Mouse (Mus musculus): Measurements from ENCODE around the gene Tulp1. TPM values are rescaled to one million over a fixed set of nuclear protein-coding genes. Genes with fewer than 3 reads are reported as not detected.

Gene Tulp1
- polyA plus RNA-seq, 1 experiment, result 0.51 TPM

DNA sequence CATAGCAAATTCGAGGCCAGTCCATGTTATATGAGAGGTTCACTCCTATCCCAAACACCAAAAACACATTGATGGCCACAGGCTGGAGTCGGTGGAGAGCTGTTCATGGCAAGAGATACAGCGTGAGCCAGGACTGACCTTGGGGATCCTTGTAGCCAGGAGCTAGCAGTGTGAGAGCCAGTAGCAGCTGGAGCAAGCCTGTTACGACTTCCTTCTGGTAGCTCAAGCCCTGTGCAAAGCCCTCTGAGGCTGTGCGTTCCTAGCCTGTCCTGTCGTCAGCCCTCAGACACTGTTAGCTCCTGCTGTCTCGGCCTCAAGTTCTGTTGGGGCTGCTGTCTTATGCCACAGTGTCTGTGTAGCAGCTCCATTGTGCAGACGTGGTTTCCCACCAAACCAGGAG, 41.2 kb downstream of the Tulp1 start:
- peaks cover 7% of the 10 kb centered on the region for H3K4me1 ChIP-seq (ENCODE audit: control insufficient read depth, insufficient read depth, low read length)
- H3K4me3 ChIP-seq (ENCODE audit: insufficient read depth, low read length), result no peak overlapping the region
- no peak overlapping the region for H3K27ac ChIP-seq (ENCODE audit: insufficient read depth, low read length)
- TF ChIP-seq CTCF (IDR thresholded peaks at IDR 0.05; ENCODE audit: borderline replicate concordance, insufficient read depth, low read length) (no peak), POLR2A (IDR thresholded peaks at IDR 0.05; ENCODE audit: low read depth, low read length) (no peak)

DNA sequence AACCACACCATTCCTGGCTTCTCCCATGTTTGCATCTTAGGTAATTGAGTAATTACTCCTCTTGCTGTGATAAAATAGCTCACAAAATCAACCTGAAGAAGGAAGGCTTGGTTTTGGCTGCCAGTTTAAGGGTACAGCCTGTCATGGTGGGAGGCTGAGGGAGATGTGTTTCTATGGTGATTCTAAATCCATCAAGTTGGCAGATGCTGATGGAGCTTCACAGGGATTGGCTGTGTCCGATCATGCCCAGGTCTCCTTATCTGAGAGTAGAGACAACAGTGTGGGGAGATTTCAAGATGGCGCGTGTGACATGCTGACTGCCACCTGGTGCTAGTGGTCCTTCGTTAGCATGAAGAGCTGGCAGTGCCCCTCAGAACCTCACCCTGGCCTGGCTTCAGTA, 43.3 kb downstream of the Tulp1 start:
- Histone ChIP-seq H3K4me3 (ENCODE audit: insufficient read depth, low read length) (no peak overlapping the region), H3K4me1 (ENCODE audit: control insufficient read depth, insufficient read depth, low read length) (no peaks in the 10 kb centered on the region), H3K27ac (ENCODE audit: insufficient read depth, low read length) (no peak overlapping the region)
- no peak for TF ChIP-seq CTCF (IDR thresholded peaks at IDR 0.05; ENCODE audit: borderline replicate concordance, insufficient read depth, low read length)
- TF ChIP-seq POLR2A (IDR thresholded peaks at IDR 0.05; ENCODE audit: low read depth, low read length), result no peak

DNA sequence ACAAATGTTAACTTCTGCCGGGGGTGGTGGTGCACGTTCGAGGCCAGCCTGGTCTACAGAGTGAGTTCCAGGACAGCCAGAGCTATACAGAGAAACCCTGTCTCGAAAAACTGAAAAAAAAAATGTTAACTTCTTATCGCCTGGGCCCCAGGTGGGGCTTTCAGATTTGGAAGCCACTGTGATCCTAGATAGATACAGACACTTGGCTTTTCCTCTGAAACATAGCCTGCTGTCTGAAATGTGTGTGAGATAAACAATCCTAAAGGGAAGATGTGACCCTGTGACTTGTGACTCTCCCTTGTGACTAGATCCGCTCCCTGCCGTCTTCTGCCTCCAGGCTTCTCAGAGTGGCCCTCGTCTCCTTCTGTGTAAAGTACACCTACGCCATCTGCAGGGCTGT, 47.3 kb downstream of the Tulp1 start:
- 0 out of 2 replicates have a peak, but pooled peaks cover 4% of the 10 kb centered on the region for H3K4me1 ChIP-seq (ENCODE audit: control insufficient read depth, insufficient read depth, low read length)
- no peak overlapping the region for H3K27ac ChIP-seq (ENCODE audit: insufficient read depth, low read length)
- TF ChIP-seq CTCF (IDR thresholded peaks at IDR 0.05; ENCODE audit: borderline replicate concordance, insufficient read depth, low read length) (no peak), POLR2A (IDR thresholded peaks at IDR 0.05; ENCODE audit: low read depth, low read length) (no peak)
- H3K4me3 ChIP-seq (ENCODE audit: insufficient read depth, low read length), result no peak overlapping the region

- no peak overlapping the region for H3K27ac ChIP-seq (ENCODE audit: insufficient read depth, low read length)
- H3K4me3 ChIP-seq (ENCODE audit: insufficient read depth, low read length), result no peak overlapping the region
- 0 out of 2 replicates have a peak, but pooled peaks cover 4% of the 10 kb centered on the region for H3K4me1 ChIP-seq (ENCODE audit: control insufficient read depth, insufficient read depth, low read length)
- no peak for TF ChIP-seq CTCF (IDR thresholded peaks at IDR 0.05; ENCODE audit: borderline replicate concordance, insufficient read depth, low read length)
- TF ChIP-seq POLR2A (IDR thresholded peaks at IDR 0.05; ENCODE audit: low read depth, low read length), result no peak
These were observed 47.9 kb downstream of the Tulp1 start for GRCm38 (mm10) chr17:28317091-28317490.

DNA sequence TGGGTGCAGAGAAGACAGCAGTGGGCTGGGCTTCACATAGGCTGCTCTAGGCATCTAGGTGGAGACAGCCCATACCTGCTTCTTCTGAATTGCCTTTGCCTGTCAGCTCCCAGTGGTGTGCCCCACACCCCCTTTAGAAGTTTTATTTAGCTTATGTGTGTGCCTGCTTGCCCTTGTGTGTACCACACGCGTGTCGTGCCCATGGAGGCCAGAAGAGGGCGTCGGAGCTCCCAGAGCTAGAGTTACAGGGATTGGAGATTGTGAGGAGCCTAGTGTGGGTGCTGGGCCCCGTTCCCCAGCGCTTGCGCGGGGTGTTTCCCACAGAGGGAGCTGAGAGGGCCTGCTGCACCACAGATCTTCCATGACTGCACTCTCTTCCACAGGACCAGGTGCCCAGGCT, 48.5 kb downstream of the Tulp1 start:
- TF ChIP-seq CTCF (IDR thresholded peaks at IDR 0.05; ENCODE audit: borderline replicate concordance, insufficient read depth, low read length), result no peak; the same call in 1 of the 2 replicates
- TF ChIP-seq POLR2A (IDR thresholded peaks at IDR 0.05; ENCODE audit: low read depth, low read length), result no peak
- Histone ChIP-seq H3K4me3 (ENCODE audit: insufficient read depth, low read length) (no peak overlapping the region), H3K27ac (ENCODE audit: insufficient read depth, low read length) (no peak overlapping the region), H3K4me1 (ENCODE audit: control insufficient read depth, insufficient read depth, low read length) (0 out of 2 replicates have a peak, but pooled peaks cover 4% of the 10 kb centered on the region)

DNA sequence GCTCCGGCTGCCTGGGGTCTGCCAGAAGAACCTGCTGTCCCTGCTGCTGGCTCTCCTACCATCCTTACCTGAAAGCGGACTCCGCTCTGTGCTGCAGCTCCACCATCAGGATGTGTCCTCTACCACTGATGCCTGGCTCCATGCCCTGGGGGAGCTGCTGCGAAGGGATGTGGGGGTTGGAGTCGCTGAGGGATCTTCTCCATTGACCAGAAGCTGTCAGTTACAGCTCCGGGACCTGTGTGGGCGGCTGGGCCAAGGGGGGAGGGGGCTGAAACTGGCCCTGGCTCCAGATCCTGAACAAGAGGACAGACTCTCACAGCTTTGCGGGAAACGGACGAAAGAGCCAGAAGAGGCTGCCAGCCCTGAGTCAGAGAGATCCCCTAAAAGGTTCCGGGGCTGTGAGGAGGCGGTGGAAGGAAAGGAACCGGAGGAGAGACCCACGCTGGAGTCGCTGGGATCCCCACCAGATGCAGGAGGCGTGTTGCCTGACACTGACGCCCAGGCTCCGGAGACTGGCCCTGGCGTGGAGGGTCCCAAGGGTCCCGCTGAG, 49.3 kb downstream of the Tulp1 start:
- 0 out of 2 replicates have a peak, but pooled peaks cover 4% of the 10 kb centered on the region for H3K4me1 ChIP-seq (ENCODE audit: control insufficient read depth, insufficient read depth, low read length)
- no peak overlapping the region for H3K27ac ChIP-seq (ENCODE audit: insufficient read depth, low read length)
- no peak overlapping the region for H3K4me3 ChIP-seq (ENCODE audit: insufficient read depth, low read length)
- TF ChIP-seq CTCF (IDR thresholded peaks at IDR 0.05; ENCODE audit: borderline replicate concordance, insufficient read depth, low read length) (no peak), POLR2A (IDR thresholded peaks at IDR 0.05; ENCODE audit: low read depth, low read length) (no peak)

- 0 out of 2 replicates have a peak, but pooled peaks cover 4% of the 10 kb centered on the region for H3K4me1 ChIP-seq (ENCODE audit: control insufficient read depth, insufficient read depth, low read length)
- H3K4me3 ChIP-seq (ENCODE audit: insufficient read depth, low read length), result peak overlapping the region; percentile 68
- H3K27ac ChIP-seq (ENCODE audit: insufficient read depth, low read length), result no peak overlapping the region
- no peak for TF ChIP-seq CTCF (IDR thresholded peaks at IDR 0.05; ENCODE audit: borderline replicate concordance, insufficient read depth, low read length)
- no peak for TF ChIP-seq POLR2A (IDR thresholded peaks at IDR 0.05; ENCODE audit: low read depth, low read length)
These were observed 51.2 kb downstream of the Tulp1 start for GRCm38 (mm10) chr17:28313880-28314225.

DNA sequence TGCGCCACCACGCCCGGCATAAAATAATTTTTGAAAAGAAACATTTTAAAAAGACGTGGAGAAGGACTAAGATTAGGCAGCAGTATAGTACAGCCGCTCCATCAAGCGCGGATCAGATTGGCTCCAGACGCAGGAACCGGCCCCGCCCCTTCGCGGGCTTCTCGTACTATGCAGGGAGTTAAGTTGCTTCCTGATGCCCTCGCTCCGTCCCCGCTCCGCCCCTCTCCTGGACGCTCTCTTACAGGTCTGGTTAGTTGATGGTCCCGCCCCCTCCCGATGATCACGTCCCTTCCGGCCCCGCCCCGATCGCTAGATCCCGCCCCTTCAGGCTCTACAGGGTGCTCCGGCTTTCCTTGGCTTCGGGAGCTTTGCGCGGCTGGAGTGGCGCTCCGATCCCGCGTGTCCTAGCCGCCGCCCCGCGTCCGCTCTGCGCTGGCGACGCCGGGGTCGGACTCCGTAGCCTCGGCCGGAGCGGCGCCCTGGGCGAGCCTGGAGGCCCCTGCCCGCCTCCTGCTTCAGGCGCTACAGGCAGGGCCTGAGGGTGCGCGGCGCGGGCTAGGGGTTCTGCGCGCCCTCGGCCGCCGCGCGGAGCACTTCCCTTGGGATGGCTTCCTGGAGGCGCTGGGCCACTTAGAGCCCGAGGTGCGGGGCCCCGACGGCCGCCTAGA, 51.7 kb downstream of the Tulp1 start, which contains the start of gene Fance:
Gene Fance, plus strand, starts transcription at position 308 of the 668 bp plus-strand sequence.
- Histone ChIP-seq H3K4me3 (ENCODE audit: insufficient read depth, low read length) (peak within 1 kb of the TSS; percentile 68), H3K4me1 (ENCODE audit: control insufficient read depth, insufficient read depth, low read length) (0 out of 2 replicates have a peak, but pooled peaks cover 4% of the 10 kb centered on the region), H3K27ac (ENCODE audit: insufficient read depth, low read length) (peak within 1 kb of the TSS; percentile 65)
- no peak for TF ChIP-seq CTCF (IDR thresholded peaks at IDR 0.05; ENCODE audit: borderline replicate concordance, insufficient read depth, low read length)
- TF ChIP-seq POLR2A (IDR thresholded peaks at IDR 0.05; ENCODE audit: low read depth, low read length), result peak; percentile 94

DNA sequence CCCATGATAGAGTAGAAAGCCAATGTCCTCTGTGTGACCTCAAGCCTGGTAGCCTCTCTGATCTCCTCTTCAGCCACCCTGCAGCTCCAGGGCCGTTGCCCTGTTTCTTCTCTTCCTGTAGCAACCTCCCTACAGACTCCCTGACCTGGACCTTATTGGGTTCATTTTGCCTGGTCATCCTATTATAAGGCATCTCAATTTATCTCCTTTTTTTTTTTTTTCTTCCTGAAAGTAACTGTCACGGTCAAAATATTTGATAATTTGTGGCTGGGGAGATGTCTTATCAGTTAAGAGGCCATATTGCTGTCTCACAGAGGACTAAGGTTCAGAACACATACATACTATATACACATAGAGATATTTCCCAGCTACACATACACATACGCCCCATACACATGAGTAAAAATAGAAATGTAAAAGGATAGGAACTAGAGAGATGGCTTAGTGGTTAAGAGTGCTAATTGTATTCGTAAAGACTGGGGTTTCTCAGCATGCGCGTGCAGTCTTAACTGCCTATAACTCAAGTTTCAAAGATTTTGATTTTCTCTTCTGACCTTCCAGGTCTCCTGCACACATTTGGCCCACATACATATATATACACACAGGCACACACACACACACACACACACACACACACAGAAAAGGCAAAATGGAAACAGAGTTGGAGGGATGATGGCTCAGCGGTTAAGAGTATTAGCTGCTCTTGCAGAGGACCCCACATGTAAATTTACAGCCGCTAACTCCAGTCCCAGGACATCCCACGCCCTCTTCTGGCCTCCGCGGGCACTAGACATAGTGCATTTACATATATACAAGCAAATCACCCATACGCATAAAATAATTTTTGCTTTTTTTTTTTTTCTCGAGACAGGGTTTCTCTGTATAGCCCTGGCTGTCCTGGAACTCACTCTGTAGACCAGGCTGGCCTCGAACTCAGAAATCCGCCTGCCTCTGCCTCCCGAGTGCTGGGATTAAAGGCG, 52.5 kb downstream of the Tulp1 start:
- Histone ChIP-seq H3K4me3 (ENCODE audit: insufficient read depth, low read length) (peak overlapping the region; percentile 32), H3K27ac (ENCODE audit: insufficient read depth, low read length) (peak overlapping the region; percentile 65), H3K4me1 (ENCODE audit: control insufficient read depth, insufficient read depth, low read length) (0 out of 2 replicates have a peak, but pooled peaks cover 4% of the 10 kb centered on the region)
- TF ChIP-seq CTCF (IDR thresholded peaks at IDR 0.05; ENCODE audit: borderline replicate concordance, insufficient read depth, low read length), result peak; percentile 19; the same call in 1 of the 2 replicates
- no peak for TF ChIP-seq POLR2A (IDR thresholded peaks at IDR 0.05; ENCODE audit: low read depth, low read length)

Data from embryonic fibroblast, embryonic 13.5 days (primary cell).